Mouse (Mus musculus) retina, adult 2 months (tissue): ENCODE data around the gene Tpst1.
"Not testable (repeated sequence)": the region's sequence is repeated elsewhere in the genome, so short reads cannot be mapped to it uniquely, and the experiment has no call there.

Experiments used
- DNase-seq: peaks from one replicate; pipeline ENCODE4 v3.0.0-alpha.2; 2012; ENCODE audit warnings: low read depth, low spot score

Gene Tpst1

DNA sequence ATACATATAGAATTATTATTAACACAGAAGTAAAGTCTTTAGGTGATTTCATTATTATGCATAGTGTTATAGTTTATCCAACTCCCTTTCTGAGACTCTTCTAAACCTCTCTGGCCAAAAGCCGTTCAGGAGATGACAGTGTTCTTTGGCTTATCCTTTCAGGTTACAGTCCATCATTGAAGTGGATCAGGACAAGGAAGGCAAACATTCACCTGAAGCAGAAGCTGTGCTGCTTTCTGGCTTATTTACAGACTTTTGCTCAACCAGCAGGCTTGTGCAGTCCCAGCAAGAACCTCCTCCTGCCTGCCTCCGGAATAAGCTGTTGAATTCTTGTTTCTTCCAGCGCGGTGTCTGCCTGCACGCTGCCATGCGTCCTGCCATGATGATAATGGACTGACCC is at the start of gene Tpst1:
Gene Tpst1 (plus strand): TSS at position 301 of the 400 bp plus-strand sequence.
- DNase-seq = no peak

DNA sequence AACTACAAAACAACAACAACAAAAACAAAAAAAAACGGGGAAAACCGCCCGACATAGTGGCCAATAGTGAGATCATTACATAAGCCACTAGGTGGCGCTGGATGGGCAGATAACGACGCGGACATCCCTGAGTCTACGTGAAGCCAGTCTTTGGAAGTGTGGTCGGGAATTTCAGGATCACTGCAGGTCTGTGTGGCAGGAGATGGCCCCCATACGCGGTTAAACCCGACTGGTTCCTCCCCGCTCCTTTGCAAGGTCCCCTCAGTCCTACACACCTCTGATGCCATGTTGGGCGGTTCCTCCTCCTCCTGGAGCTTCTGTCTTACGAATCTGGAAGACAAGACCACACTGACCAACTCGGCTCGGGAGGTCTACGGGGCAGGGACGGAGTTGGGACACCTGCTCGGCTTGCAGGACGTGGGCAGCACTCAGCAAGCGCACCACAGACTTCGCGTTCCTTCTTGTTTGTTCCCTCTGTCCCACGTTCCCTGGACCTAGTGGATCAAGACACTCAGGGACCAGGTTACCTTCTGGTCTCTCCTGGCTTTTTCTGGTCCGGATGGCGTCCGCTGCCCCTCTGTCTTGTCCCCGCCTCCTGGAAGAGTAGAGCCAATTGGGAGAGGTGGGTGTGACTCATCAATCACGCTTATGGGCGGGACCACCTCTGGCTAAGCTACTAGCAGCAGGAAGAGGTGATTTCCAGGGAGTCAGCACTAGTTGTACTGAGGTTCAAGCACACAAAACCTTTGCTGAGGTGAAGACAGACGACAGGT is 49.2 kb upstream of the Tpst1 start:
- peak; percentile 54 for DNase-seq

DNA sequence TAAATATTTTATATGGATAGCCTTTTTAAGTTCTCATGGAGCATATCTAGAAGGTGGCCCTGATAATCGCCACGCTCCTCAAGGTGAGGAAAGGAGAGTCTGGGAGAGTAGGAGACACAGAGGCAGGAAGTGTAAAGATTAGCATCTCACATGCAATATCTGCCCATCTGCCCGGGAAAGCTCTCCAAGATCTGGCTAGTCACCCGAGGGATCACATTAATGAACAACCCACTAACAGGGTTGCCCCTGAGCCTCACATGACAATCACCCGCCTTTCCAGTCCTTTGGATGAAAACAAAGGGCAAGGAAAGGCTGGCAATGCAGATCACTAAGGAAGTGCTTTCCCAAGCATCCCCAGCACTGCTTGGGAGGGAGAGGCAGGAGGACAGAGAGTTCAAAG is 46.0 kb upstream of the Tpst1 start:
- no peak for DNase-seq

DNA sequence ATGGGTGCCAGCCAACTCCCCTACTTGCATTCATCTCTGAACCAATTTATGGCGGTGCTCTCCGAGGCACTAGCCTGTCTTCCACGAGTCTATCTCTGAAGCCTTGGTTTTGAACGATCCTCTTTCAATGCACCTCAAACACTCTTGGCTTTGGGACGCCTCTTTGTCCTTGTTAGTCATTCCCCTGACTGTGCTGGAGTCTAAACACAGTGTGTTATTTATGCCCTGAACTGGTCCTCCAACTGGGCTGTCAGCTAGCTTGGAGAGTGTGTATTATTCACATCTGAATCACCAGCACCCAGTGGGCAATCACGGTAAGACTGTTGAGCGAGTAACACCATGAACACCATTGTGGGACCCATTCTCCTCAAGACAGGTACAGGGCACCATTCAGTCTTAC is 45.4 kb upstream of the Tpst1 start:
- no peak for DNase-seq

DNA sequence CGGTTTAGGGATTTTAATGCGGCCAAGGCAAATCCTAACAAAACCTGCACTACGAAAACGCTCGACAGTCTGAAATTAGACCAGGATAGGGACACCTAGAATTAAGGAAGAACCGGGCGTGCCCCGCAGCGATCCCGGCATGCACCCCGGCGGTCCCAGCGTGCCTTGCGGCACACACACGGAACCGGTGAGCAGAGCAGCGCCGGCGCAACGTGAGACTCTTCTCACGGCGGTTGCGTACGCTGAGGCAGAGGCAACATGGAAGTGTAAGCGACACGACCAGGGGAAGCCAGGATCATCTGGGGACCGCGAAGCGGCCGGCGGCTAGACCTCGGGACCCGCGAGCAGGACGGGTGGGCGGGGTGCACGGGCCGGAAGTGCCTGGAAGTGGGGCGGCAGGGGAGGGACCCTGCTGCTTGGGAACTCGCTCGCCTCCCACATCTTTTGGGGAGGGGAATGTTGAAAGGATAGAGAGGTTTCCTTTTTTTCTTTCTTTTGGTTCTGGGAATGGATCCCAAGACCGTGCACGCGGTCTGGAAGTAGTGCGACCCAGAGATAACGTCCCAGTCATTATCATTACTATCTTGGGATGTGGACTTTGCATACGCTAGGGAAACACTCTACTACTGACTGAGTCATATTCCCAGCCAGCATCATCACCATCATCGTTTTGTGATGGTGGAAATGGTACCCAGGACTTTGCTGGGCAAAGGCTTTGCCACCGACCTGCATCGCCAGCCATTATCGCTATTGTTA is 43.8 kb upstream of the Tpst1 start, which contains the start of the genes Asl and Crcp:
Gene Asl (minus strand): TSS at position 106 of the 756 bp plus-strand sequence.
Gene Crcp (plus strand): TSS at position 149 of the 756 bp plus-strand sequence.
- DNase-seq = no peak

DNA sequence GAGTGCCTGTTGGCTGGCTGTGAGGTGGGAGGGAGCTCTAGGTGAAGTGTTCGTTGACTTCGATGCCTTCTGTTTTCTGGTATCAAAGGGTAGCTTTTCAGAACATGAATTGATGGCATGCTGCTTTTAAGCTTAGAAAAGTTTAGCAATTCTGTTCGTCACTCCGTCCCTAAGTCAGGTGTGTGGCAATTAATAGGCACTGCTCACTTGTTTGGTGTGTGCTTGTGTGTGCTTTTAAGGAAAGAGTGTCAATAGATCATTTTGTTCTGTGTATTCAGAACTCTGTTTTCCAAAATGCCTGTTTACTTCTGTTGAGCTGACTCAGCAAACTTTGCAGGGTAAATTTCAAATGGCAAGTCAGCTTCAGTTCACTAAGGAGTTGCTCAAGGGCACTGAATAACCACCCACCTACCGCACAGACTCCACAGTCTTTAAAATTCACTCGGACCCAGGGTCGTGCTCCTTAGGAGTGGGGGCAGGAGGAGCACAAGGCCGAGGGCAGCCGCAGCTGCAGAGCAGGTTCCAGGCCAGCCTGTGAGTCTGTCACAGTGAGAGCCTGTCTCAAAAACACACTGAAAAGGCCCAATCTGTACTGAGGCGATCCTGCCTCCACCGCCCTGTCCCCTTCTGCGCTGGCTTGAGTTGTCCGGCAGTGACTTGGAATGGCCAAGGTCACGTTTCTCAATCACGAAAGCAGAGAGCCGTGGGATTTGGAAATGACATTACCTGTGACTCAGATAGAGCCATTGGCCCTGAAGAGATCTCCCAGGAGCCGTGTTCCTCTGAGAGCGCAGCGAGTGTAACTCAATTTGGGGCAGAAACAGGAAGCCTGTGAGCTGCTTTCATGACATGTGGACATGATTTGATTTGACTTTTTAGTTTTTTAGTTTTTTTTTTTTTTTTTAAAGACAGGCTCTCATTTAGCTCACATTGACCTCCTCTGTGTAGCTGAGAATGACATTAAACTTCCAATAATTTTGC is 41.4 kb upstream of the Tpst1 start:
- no peak for DNase-seq

DNA sequence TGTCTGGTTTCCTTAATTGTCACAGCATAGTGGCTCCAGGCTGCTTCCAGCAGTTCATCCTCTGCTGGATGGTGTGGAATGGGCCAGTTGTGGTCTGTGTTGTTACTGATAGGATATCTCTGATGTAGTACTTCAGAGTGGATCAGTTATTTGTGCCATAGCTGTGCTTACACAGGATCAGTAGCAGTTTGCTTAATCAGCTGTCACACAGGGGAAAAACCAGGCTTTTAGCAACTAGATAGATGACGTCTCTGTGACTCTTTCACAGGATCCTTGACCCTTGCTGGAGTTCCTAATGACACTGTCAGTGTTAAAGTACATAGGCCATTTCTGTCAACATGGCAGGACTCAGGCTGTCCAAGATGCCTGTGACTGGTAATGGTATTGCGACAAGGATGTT is 39.3 kb upstream of the Tpst1 start:
- no peak for DNase-seq

DNA sequence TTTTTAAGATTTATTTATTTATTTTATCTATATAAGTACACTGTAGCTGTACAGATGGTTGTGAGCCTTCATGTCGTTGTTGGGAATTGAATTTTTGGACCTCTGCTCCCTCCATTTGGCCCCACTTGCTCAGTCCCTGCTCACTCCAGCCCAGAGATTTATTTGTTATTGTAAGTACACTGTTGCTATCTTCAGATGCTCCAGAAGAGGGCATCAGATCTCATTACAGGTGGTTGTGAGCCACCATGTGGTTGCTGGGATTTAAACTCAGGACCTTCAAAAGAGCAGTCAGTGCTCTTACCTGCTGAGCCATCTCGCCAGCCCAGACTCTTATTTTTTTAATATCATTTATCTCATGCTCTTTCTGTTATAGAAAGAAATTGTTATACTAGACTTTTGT is 36.8 kb upstream of the Tpst1 start:
- not testable (repeated sequence) for DNase-seq

DNA sequence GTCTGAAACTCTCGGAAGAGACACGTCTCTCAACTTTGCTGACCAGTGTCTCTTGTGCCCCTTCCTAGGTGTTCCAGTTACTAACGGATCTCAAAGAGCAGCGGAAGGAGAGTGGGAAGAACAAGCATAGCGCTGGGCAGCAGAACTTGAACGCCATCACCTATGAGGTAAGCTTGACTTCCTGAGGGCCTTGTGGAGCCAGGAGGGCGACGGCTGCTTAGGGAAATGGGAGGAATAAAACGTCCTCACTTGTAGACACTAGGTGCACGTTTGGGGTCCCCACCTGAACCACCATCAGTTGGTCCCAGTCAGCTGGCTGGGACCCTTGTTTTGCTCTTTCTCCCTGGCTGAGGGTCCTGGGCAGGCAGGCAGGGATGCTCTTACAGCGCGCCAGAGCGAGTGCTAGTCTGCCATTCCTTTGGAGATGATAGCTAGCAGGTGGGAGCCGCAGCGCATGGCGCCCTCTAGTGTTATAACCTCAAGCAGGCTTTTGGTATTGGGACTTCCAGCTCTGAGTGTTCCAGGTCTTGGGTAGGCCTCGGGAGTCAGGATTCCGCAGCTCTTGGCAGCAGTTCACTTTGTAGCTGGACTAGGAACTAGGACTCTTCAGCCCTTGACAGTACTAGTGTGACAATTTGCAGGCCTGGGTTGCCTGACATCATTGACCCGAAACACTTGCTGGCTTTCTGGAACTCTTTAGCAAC is 35.2 kb upstream of the Tpst1 start:
- DNase-seq = no peak

DNA sequence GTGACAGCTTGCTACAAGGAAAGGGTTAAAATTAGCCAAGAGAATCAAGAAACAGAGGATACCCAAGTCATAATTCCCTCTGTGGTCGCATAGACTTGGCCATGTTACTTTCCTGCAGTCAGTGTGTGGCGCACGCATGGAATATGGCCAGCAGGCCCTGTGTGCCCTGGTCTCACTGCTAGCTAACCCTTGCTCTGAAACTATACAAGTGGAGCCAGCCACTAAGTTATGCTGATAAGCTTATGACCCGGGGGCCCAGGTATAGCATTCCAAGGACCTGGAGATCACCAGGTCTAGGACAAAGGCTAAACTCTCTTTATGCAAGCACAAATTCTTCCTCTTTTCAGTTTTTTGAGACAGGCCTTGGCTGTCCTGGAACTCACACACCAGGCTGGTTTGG is 32.3 kb upstream of the Tpst1 start:
- DNase-seq = no peak

DNA sequence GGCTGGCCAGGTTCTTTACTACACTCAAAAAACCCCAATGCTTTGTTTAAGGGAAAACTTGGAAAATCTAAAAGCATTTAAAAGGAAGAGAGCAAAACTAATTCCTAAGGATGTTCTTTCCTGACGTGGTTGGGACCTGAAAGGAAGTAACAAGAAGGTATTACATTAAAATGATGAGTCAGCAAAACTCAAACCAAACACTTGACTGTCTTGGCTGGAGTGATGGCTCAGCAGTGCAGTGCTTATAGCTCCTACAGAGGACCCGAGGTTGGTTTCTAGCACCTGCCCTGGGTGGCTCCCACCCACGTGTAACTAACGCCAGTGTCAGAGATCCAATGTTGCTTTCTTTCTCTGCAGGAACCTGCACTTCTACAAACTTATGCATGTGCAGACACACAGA is 31.9 kb upstream of the Tpst1 start:
- no peak for DNase-seq

DNA sequence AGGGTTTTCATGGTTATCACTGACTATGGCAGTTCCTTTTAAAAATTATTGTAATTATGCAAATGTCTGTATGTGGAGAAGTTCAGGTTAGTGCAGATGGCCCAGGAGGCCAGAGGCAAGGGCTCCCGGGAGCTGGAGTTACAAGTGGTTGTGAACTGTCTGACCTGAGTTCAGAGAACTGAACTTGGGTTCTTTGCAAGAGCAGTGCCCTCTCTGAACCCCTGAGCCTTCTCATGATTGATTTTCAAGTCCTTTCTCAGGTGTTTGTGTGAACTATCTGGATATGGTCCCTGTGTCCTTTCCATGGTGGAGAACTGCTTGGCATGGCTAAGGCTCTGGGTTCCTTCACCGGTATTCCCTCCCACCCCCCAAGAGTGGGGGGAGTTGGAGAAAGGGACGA is 29.4 kb upstream of the Tpst1 start:
- DNase-seq = no peak

DNA sequence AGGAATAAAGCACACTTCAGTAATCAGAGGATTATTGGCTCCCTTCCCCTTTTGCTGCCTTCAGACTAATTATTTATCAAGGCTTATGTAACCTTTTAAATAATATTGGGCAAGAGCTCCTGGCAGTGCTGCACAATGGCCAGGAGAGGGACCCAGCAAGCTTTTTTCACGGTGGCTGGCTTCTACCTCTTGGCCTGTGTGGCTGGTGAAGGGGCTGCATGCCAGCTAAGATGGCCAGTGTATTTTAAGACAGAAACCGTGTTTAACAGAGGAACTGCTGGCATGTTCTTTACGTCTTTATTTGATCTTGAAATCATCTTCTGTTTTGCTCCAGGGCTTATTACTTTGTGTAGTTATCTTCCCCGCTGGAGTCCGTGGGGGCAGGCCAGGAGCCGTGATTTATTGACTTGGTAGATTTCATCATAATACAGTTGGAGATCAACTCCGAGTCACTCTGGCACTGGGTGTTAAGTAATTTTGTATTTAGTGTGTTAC is 28.9 kb upstream of the Tpst1 start:
- DNase-seq = no peak

DNA sequence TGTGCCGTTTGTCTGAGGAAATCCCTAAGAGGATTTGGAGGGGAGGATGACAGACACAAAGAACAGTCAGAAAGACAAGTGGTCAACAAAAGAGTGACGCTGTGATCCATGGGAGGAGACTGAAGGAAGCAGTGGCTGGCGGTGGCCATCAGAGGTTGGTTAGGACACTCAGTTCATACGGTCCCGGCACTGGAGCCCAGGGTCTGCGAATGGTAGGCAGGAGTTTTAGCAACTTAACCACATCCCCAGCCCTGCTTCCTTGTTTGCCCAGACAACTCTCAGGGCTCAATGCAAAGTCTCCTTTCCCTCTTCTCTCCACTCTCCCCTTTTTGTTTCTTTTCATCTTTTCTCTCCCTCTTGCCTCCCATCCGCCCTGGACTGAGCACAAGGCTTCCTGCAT is 27.0 kb upstream of the Tpst1 start:
- DNase-seq = no peak

DNA sequence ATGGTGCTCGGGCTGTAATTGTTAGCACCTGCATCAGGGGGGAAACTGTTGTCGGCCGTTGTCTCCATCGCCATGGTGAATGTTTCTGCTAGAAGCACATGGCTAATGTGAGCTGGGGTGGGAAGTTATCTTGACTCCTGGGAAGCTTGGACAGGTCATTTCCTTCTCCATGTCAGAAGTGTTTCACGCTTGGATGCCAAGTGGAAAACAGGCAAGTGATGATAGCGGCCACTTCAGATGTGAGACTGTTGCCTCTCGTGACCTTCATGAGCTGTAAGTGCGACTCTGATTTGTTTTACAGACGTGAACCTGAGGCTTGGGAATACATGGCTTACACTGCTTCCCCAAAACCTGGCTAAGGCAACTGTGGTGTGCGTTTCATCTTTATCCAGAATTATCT is 26.5 kb upstream of the Tpst1 start:
- DNase-seq = no peak

DNA sequence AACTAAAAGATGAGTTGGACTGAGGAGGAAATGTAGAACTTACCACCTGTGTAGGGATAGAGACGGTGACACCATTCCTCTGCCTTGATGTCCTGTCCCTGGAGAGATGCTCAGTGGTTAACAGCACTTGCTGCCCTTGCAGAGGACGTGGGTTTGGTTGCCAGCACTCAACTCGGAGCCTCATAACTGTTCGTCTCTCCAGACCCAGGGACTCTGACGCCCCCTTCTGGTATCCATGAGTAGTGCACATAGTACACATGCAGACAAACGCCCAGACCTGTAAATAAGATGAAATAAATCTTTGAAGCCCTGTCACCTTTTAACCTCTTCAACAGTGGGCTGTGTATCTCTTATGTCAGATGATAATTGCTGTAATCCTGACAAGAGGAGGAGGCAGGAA is 26.1 kb upstream of the Tpst1 start:
- DNase-seq = no peak

DNA sequence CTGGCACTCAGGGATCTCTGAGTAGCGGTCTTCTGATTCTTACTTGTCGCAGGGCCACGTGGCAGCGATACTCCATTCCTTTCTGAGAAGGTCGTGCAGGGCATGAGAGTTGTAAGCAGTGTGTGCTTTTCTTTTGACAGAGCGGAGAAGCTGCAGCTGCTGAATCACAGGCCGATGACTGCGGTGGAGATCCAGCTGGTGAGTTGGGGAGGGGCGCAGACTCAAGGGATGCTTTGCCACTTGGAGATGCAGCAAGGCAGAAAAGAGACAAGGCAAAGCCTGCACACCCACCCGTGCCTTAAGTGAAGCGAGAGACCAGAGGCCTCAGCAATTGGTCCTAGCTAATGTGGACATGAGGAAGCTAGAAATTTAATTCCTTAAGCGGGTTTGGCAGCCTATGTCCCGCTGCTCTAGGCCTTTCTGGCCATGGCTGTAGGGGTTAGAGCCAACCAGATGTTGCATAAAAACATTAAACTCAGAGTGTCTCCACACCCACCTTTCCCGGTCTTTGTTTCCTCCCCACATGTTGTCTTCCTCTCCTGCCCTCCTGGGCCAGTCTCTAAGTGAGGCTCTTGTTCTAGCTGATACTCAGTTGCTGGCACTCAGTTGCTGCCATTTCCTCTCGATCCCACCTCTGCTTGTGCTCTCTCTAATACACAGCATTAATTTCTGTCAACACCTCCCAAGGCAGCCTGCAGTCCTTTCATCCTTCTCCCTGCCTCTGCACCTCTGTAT is 24.2 kb upstream of the Tpst1 start:
- no peak for DNase-seq

DNA sequence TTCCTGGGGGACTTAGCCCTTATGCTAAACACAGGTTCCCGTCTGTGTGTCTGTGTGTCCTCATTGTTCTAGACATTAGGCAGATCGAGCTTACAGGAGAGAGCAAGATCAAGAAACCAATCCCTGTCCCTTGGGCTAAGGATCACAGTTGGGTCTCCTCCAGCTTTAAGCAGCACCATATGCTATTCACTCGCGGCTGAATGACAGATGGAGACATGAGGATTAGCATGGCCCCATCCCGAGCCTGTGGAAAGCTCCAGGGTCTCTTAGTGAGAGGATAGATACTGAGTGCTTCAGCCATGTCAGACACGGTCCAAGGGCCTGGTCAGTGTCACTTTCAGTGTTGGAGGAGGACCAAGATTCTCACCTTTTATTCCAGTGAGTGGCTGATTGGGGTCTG is 22.7 kb upstream of the Tpst1 start:
- DNase-seq = no peak

DNA sequence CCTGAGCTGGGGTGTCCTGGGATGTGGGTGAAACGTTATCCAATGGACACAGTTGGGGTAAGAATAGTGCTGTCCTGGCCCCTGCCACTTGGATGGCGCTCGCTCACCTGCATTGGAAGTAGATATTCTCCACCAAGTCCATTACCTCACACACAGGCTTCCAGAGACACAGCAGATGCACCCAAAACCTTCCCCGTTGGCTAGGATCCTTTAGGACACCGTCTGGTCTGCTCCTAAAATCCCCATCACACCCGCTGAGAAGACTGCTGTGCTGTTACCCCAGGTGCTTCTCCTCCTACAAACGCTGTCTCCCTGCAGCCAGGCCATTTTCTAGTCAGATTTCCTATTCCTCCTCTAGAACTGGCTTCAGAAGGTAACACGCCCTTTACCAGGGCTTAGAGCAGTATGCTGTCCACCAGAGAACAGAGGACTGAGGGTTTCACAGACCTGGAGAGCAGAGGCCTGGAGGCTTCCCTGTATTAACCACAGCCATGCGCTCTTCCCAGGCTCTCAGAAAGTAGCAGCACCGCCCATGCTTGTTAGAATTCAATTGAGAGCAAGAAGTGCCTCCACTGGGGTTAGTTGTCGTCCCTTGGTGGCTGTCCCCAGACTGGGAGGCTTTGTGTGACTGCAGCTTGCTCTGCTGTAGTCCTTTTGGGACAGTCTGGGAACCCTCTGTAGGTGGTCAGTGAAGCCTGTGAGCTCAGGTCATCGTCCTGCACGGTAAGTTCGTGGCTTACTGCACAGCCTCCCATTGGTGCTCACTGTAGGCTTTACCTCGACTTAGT is 21.9 kb upstream of the Tpst1 start:
- no peak for DNase-seq

DNA sequence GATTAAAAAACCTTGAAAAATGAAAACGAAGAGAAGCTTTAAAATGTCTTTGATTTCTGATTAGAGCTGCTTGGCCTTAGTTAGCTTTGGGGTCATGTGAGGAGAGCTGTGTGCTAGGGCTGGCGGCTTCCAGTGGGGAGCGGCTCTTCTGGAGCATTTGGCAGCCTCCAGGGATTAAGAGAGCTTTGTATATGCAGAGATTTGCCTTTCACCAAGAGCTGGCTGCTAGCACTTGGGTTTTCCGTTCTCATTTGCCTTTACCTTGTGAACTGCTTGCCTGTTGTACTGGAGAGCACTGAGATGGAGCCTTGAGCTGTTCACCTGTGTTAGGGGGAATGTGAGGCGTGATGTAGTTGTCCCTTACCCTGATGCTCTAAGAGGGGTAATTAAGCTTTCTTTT is 20.6 kb upstream of the Tpst1 start:
- no peak for DNase-seq
